Mouse (Mus musculus): ENCODE data around the gene Nup160. TPM values are rescaled to one million over a fixed set of nuclear protein-coding genes. Genes with fewer than 3 reads are reported as not detected.

Gene Nup160
- total and polyA plus RNA-seq, 2 experiments from 2014 or later: 10.9 to 21.6 TPM

- DNase-seq (no peak), ATAC-seq (no peak)
- 89% methylated on average over 2 of the region's 2 CpGs for WGBS
- Histone ChIP-seq H3K36me3 (ENCODE audit: insufficient read depth) (peaks cover 63% of the 10 kb centered on the region), H3K4me2 (ENCODE audit: low read depth) (no peak overlapping the region), H3K4me3 (ENCODE audit: low read depth, low read length) (no peak overlapping the region), H3K27me3 (ENCODE audit: insufficient read depth, low read length) (no peaks in the 10 kb centered on the region), H3K9me3 (ENCODE audit: low read length) (no peaks in the 10 kb centered on the region), H3K27ac (ENCODE audit: low read depth, low read length) (no peak overlapping the region), H3K4me1 (ENCODE audit: insufficient read depth) (peaks cover 4% of the 10 kb centered on the region; the same call in 1 of the 2 replicates), H3K9ac (no peak overlapping the region)
- no peak for TF ChIP-seq CTCF (IDR thresholded peaks at IDR 0.05; ENCODE audit: low read depth)
These were observed 76.5 kb downstream of the Nup160 start for GRCm38 (mm10) chr2:90753565-90753964.

- WGBS: 97% methylated on average over 3 of the region's 3 CpGs
- Histone ChIP-seq H3K4me2 (ENCODE audit: low read depth) (no peak overlapping the region), H3K36me3 (ENCODE audit: insufficient read depth) (peaks cover 69% of the 10 kb centered on the region), H3K4me1 (ENCODE audit: insufficient read depth) (peaks cover 4% of the 10 kb centered on the region; the same call in 1 of the 2 replicates), H3K9me3 (ENCODE audit: low read length) (no peaks in the 10 kb centered on the region), H3K4me3 (ENCODE audit: low read depth, low read length) (no peak overlapping the region), H3K9ac (no peak overlapping the region), H3K27ac (ENCODE audit: low read depth, low read length) (no peak overlapping the region), H3K27me3 (ENCODE audit: insufficient read depth, low read length) (no peaks in the 10 kb centered on the region)
- no peak for TF ChIP-seq CTCF (IDR thresholded peaks at IDR 0.05; ENCODE audit: low read depth)
- ATAC-seq (no peak), DNase-seq (no peak)
These were observed 77.2 kb downstream of the Nup160 start for GRCm38 (mm10) chr2:90754188-90754587.

DNA sequence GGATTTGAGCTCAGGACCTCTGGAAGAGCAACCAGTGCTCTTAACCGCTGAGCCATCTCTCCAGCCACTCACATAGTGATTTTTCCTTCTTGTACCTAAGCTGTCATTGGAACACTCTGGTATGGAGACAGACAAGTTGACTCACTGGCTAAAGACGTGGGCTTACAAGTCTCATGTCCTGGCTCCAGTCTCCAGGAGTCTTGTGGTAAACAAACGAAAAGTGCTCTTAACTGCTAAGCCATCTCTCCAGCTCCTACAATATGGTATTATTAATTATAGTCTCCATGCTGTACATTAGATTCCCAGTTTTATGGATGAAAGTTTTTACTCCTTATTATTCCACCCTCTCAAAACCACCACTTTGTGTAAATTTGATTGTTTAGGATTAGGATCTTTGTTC, 88.1 kb downstream of the Nup160 start:
- Histone ChIP-seq H3K4me2 (ENCODE audit: low read depth) (no peak overlapping the region), H3K9ac (no peak overlapping the region), H3K27ac (ENCODE audit: low read depth, low read length) (no peak overlapping the region), H3K4me1 (ENCODE audit: insufficient read depth) (no peaks in the 10 kb centered on the region), H3K36me3 (ENCODE audit: insufficient read depth) (peaks cover 84% of the 10 kb centered on the region), H3K4me3 (ENCODE audit: low read depth, low read length) (no peak overlapping the region), H3K9me3 (ENCODE audit: low read length) (no peaks in the 10 kb centered on the region), H3K27me3 (ENCODE audit: insufficient read depth, low read length) (no peaks in the 10 kb centered on the region)
- no peak for TF ChIP-seq CTCF (IDR thresholded peaks at IDR 0.05; ENCODE audit: low read depth)
- no peak for ATAC-seq
- 89% methylated on average over 3 of the region's 3 CpGs for WGBS
- DNase-seq: no peak

GRCm38 (mm10) chr2:90781323-90781722, 104.3 kb downstream of the Nup160 start:
- no peak for ATAC-seq
- Histone ChIP-seq H3K4me2 (ENCODE audit: low read depth) (no peak overlapping the region), H3K4me1 (ENCODE audit: insufficient read depth) (no peaks in the 10 kb centered on the region), H3K4me3 (ENCODE audit: low read depth, low read length) (no peak overlapping the region), H3K9ac (no peak overlapping the region), H3K36me3 (ENCODE audit: insufficient read depth) (peaks cover 44% of the 10 kb centered on the region), H3K27ac (ENCODE audit: low read depth, low read length) (no peak overlapping the region), H3K27me3 (ENCODE audit: insufficient read depth, low read length) (no peaks in the 10 kb centered on the region), H3K9me3 (ENCODE audit: low read length) (no peaks in the 10 kb centered on the region)
- TF ChIP-seq CTCF (IDR thresholded peaks at IDR 0.05; ENCODE audit: low read depth): no peak
- DNase-seq: no peak
- 54% methylated on average over 3 of the region's 3 CpGs for WGBS

- Histone ChIP-seq H3K9ac (no peak overlapping the region), H3K9me3 (ENCODE audit: low read length) (no peaks in the 10 kb centered on the region), H3K4me3 (ENCODE audit: low read depth, low read length) (no peak overlapping the region), H3K4me2 (ENCODE audit: low read depth) (no peak overlapping the region), H3K27me3 (ENCODE audit: insufficient read depth, low read length) (no peaks in the 10 kb centered on the region), H3K27ac (ENCODE audit: low read depth, low read length) (no peak overlapping the region), H3K36me3 (ENCODE audit: insufficient read depth) (peaks cover 38% of the 10 kb centered on the region), H3K4me1 (ENCODE audit: insufficient read depth) (no peaks in the 10 kb centered on the region)
- 55% methylated on average over 2 of the region's 2 CpGs for WGBS
- TF ChIP-seq CTCF (IDR thresholded peaks at IDR 0.05; ENCODE audit: low read depth): no peak
- DNase-seq (no peak), ATAC-seq (no peak; the same call in 1 of the 2 replicates)
These were observed 104.9 kb downstream of the Nup160 start for GRCm38 (mm10) chr2:90781938-90782337.

DNA sequence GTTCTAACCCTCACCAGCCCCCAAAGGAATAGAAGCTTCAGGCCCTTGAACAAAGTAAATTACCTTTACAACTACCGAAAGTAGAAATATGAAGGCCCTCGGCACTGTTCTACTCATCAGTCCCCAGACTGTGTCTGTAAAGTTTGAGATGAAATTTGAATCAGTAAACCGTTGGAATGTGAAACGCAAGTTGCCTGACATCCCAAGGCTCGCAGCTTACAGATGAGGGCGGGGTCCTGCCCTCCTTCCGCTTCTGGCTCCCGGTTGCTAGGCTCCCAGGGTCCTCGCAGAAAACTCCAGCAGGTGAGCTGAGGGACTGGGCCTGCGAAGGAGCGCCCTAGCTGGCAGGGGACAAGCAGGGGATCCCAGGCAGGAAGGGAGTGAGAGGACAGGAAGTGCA, 105.4 kb downstream of the Nup160 start, which contains the start of gene Agbl2:
Agbl2 (plus strand) TSS at position 270 of the 400 bp plus-strand sequence.
- DNase-seq (peak; percentile 11), ATAC-seq (0 out of 2 replicates have a peak, but pooled peaks have one; percentile 49)
- TF ChIP-seq CTCF (IDR thresholded peaks at IDR 0.05; ENCODE audit: low read depth): no peak
- H3K4me1 ChIP-seq (ENCODE audit: insufficient read depth): no peaks in the 10 kb centered on the region
- peak within 1 kb of the TSS; percentile 24 for H3K4me3 ChIP-seq (ENCODE audit: low read depth, low read length)
- no peaks in the 10 kb centered on the region for H3K9me3 ChIP-seq (ENCODE audit: low read length)
- peaks cover 34% of the 10 kb centered on the region for H3K36me3 ChIP-seq (ENCODE audit: insufficient read depth)
- WGBS: 3% methylated on average over 11 of the region's 11 CpGs
- peak within 1 kb of the TSS; percentile 51 for H3K4me2 ChIP-seq (ENCODE audit: low read depth)
- H3K27ac ChIP-seq (ENCODE audit: low read depth, low read length): no peak within 1 kb of the TSS
- no peaks in the 10 kb centered on the region for H3K27me3 ChIP-seq (ENCODE audit: insufficient read depth, low read length)
- H3K9ac ChIP-seq: no peak within 1 kb of the TSS; the same call in 1 of the 2 replicates

GRCm38 (mm10) chr2:90782901-90783486, 106.0 kb downstream of the Nup160 start:
- Histone ChIP-seq H3K9ac (no peak overlapping the region; the same call in 1 of the 2 replicates), H3K27me3 (ENCODE audit: insufficient read depth, low read length) (no peaks in the 10 kb centered on the region), H3K4me2 (ENCODE audit: low read depth) (peak overlapping the region; percentile 51), H3K4me3 (ENCODE audit: low read depth, low read length) (peak overlapping the region; percentile 24), H3K36me3 (ENCODE audit: insufficient read depth) (peaks cover 29% of the 10 kb centered on the region), H3K9me3 (ENCODE audit: low read length) (no peaks in the 10 kb centered on the region), H3K4me1 (ENCODE audit: insufficient read depth) (no peaks in the 10 kb centered on the region), H3K27ac (ENCODE audit: low read depth, low read length) (no peak overlapping the region)
- DNase-seq (no peak), ATAC-seq (peak; percentile 45)
- 5% methylated on average over 29 of the region's 29 CpGs for WGBS
- TF ChIP-seq CTCF (IDR thresholded peaks at IDR 0.05; ENCODE audit: low read depth): no peak

Other genes with a start within 250 kb of the Nup160 start
- 29.9 and 34.0 TPM in 2 replicates for gene Ptprj, start 96.6 kb upstream of the Nup160 start, total RNA-seq (2014; rRNA removed)
- gene Ptprj, start 96.6 kb upstream of the Nup160 start, polyA plus RNA-seq (2015; fragmentation: Nextera tagmentation; extraction: Ambion mirVana): 2.5 and 3.9 TPM in 2 replicates
- 77.0 and 98.6 TPM in 2 replicates for gene Fnbp4, start 68.2 kb downstream of the Nup160 start, total RNA-seq (2014; rRNA removed)
- 28.4 and 48.8 TPM in 2 replicates for gene Fnbp4, start 68.2 kb downstream of the Nup160 start, polyA plus RNA-seq (2015; fragmentation: Nextera tagmentation; extraction: Ambion mirVana)
- gene Agbl2, start 105.5 kb downstream of the Nup160 start, total RNA-seq (2014; rRNA removed): 1.0 and 1.1 TPM in 2 replicates
- 0.58 and 0.77 TPM in 2 replicates for gene Agbl2, start 105.5 kb downstream of the Nup160 start, polyA plus RNA-seq (2015; fragmentation: Nextera tagmentation; extraction: Ambion mirVana)
- gene Mtch2, start 169.9 kb downstream of the Nup160 start, total RNA-seq (2014; rRNA removed): 106 and 120 TPM in 2 replicates
- gene Mtch2, start 169.9 kb downstream of the Nup160 start, polyA plus RNA-seq (2015; fragmentation: Nextera tagmentation; extraction: Ambion mirVana): 222 and 224 TPM in 2 replicates
- gene C1qtnf4, start 208.6 kb downstream of the Nup160 start, total RNA-seq (2014; rRNA removed): 201 and 252 TPM in 2 replicates
- 185 and 189 TPM in 2 replicates for gene C1qtnf4, start 208.6 kb downstream of the Nup160 start, polyA plus RNA-seq (2015; fragmentation: Nextera tagmentation; extraction: Ambion mirVana)
- 49.5 and 59.4 TPM in 2 replicates for gene Kbtbd4, start 227.5 kb downstream of the Nup160 start, total RNA-seq (2014; rRNA removed)
- gene Kbtbd4, start 227.5 kb downstream of the Nup160 start, polyA plus RNA-seq (2015; fragmentation: Nextera tagmentation; extraction: Ambion mirVana): 54.3 and 60.3 TPM in 2 replicates
- 156 and 190 TPM in 2 replicates for gene Ndufs3, start 227.6 kb downstream of the Nup160 start, total RNA-seq (2014; rRNA removed)
- gene Ndufs3, start 227.6 kb downstream of the Nup160 start, polyA plus RNA-seq (2015; fragmentation: Nextera tagmentation; extraction: Ambion mirVana): 248 and 283 TPM in 2 replicates

Data from forebrain, postnatal 0 days (tissue).